Mouse (Mus musculus) lung, postnatal 25 days (tissue): ENCODE data around the gene Vamp1.
"Not testable (repeated sequence)": the region's sequence is repeated elsewhere in the genome, so short reads cannot be mapped to it uniquely, and the experiment has no call there.

Source experiments
- DNase-seq: peaks from one replicate; pipeline ENCODE4 v3.0.0; 2022; ENCODE audit warnings: low spot score

The Vamp1 gene

GRCm38 (mm10) chr6:125252285-125252684, 36.9 kb downstream of the Vamp1 start:
- no peak for DNase-seq

GRCm38 (mm10) chr6:125252711-125253110, 37.4 kb downstream of the Vamp1 start:
- DNase-seq, result no peak

GRCm38 (mm10) chr6:125253863-125254715, 38.7 kb downstream of the Vamp1 start:
- no peak for DNase-seq

- DNase-seq, result no peak
Observed at GRCm38 (mm10) chr6:125255516-125256044, 40.2 kb downstream of the Vamp1 start.

- peak; percentile 45 for DNase-seq
Observed at GRCm38 (mm10) chr6:125256222-125256966, 41.0 kb downstream of the Vamp1 start.

- no peak for DNase-seq
Observed at GRCm38 (mm10) chr6:125260006-125260555, 44.7 kb downstream of the Vamp1 start.

GRCm38 (mm10) chr6:125264219-125264618, 48.9 kb downstream of the Vamp1 start:
- DNase-seq, result no peak

GRCm38 (mm10) chr6:125265239-125265638, 49.9 kb downstream of the Vamp1 start:
- DNase-seq, result peak; percentile 46

GRCm38 (mm10) chr6:125266091-125266490, 50.7 kb downstream of the Vamp1 start:
- no peak for DNase-seq

- DNase-seq, result not testable (repeated sequence)
Observed at GRCm38 (mm10) chr6:125266600-125266999, 51.2 kb downstream of the Vamp1 start.

- no peak for DNase-seq
Observed at GRCm38 (mm10) chr6:125267469-125267868, 52.1 kb downstream of the Vamp1 start.

- no peak for DNase-seq
Observed at GRCm38 (mm10) chr6:125268799-125269198, 53.4 kb downstream of the Vamp1 start.

GRCm38 (mm10) chr6:125271455-125272227, 56.3 kb downstream of the Vamp1 start:
- DNase-seq, result peak; percentile 95

- DNase-seq, result no peak
Observed at GRCm38 (mm10) chr6:125272228-125272785, 57.0 kb downstream of the Vamp1 start.

- DNase-seq, result peak; percentile 64
Observed at GRCm38 (mm10) chr6:125274841-125275563, 59.7 kb downstream of the Vamp1 start.

- no peak for DNase-seq
Observed at GRCm38 (mm10) chr6:125279729-125280128, 64.4 kb downstream of the Vamp1 start.

GRCm38 (mm10) chr6:125282721-125283120, 67.4 kb downstream of the Vamp1 start:
- DNase-seq, result not testable (repeated sequence)

- no peak for DNase-seq
Observed at GRCm38 (mm10) chr6:125284250-125284649, 68.9 kb downstream of the Vamp1 start.

- no peak for DNase-seq
Observed at GRCm38 (mm10) chr6:125284751-125285150, 69.4 kb downstream of the Vamp1 start.

- DNase-seq, result no peak
Observed at GRCm38 (mm10) chr6:125285890-125286289, 70.5 kb downstream of the Vamp1 start, which contains the start of gene Tuba3a. TSS of gene Tuba3a (minus strand) at chr6:125286042.

GRCm38 (mm10) chr6:125286944-125287343, 71.6 kb downstream of the Vamp1 start:
- DNase-seq, result no peak
